Mouse (Mus musculus): ENCODE measurements around the gene Tac1. TPM values are rescaled to one million over a fixed set of nuclear protein-coding genes. Genes with fewer than 3 reads are reported as not detected.
"Not testable (repeated sequence)": the region's sequence is repeated elsewhere in the genome, so short reads cannot be mapped to it uniquely, and the experiment has no call there.

Gene Tac1
- polyA plus RNA-seq, 1 experiment: 3.8 TPM

- 67% methylated on average over 1 of the region's 1 CpGs for WGBS
- Histone ChIP-seq H3K27me3 (ENCODE audit: control insufficient read depth, insufficient read depth, low read length) (no peaks in the 10 kb centered on the region), H3K36me3 (ENCODE audit: control insufficient read depth, insufficient read depth, low read length) (no peaks in the 10 kb centered on the region), H3K27ac (ENCODE audit: insufficient read depth, low read depth, low read length) (no peak overlapping the region), H3K4me3 (ENCODE audit: low read depth, low read length) (no peak overlapping the region), H3K4me1 (ENCODE audit: control insufficient read depth, insufficient read depth, insufficient read length, low read length) (no peaks in the 10 kb centered on the region)
- no peak for TF ChIP-seq CTCF (IDR thresholded peaks at IDR 0.05; ENCODE audit: extremely low read depth, insufficient read length, insufficient replicate concordance, low read depth, low read length)
Observed at GRCm38 (mm10) chr6:7578031-7578430, 23.4 kb downstream of the Tac1 start.

DNA sequence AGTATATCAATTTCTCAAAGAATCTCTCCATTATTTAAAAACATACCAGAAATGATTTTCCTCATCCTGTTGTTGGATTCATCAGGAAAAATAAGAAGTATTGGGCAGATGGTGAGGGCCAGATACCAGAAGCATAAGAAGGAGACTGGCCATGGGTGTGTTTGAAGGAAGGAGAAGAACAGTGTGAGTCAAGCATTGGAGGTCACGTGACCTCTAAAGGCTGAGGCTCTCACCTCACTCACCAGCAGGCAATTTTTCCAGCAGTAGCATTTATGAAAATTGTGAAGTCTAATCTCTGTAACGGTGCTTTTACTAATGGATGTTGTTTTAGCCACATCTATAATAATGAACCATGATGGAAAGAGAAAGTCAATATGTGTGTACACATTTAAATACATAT, 39.8 kb downstream of the Tac1 start:
- Histone ChIP-seq H3K4me1 (ENCODE audit: control insufficient read depth, insufficient read depth, insufficient read length, low read length) (no peaks in the 10 kb centered on the region), H3K36me3 (ENCODE audit: control insufficient read depth, insufficient read depth, low read length) (no peaks in the 10 kb centered on the region), H3K27ac (ENCODE audit: insufficient read depth, low read depth, low read length) (no peak overlapping the region), H3K27me3 (ENCODE audit: control insufficient read depth, insufficient read depth, low read length) (no peaks in the 10 kb centered on the region), H3K4me3 (ENCODE audit: low read depth, low read length) (no peak overlapping the region)
- TF ChIP-seq POLR2A (IDR thresholded peaks at IDR 0.05; ENCODE audit: low read depth, low read length) (no peak), CTCF (IDR thresholded peaks at IDR 0.05; ENCODE audit: extremely low read depth, insufficient read length, insufficient replicate concordance, low read depth, low read length) (no peak)
- WGBS: 88% methylated on average over 2 of the region's 2 CpGs

GRCm38 (mm10) chr6:7598416-7598815, 43.7 kb downstream of the Tac1 start:
- Histone ChIP-seq H3K36me3 (ENCODE audit: control insufficient read depth, insufficient read depth, low read length) (no peaks in the 10 kb centered on the region), H3K27ac (ENCODE audit: insufficient read depth, low read depth, low read length) (no peak overlapping the region), H3K4me3 (ENCODE audit: low read depth, low read length) (no peak overlapping the region), H3K27me3 (ENCODE audit: control insufficient read depth, insufficient read depth, low read length) (no peaks in the 10 kb centered on the region), H3K4me1 (ENCODE audit: control insufficient read depth, insufficient read depth, insufficient read length, low read length) (no peaks in the 10 kb centered on the region)
- no peak for TF ChIP-seq CTCF (IDR thresholded peaks at IDR 0.05; ENCODE audit: extremely low read depth, insufficient read length, insufficient replicate concordance, low read depth, low read length)
- no peak for TF ChIP-seq POLR2A (IDR thresholded peaks at IDR 0.05; ENCODE audit: low read depth, low read length)
- 65% methylated on average over 5 of the region's 5 CpGs for WGBS

DNA sequence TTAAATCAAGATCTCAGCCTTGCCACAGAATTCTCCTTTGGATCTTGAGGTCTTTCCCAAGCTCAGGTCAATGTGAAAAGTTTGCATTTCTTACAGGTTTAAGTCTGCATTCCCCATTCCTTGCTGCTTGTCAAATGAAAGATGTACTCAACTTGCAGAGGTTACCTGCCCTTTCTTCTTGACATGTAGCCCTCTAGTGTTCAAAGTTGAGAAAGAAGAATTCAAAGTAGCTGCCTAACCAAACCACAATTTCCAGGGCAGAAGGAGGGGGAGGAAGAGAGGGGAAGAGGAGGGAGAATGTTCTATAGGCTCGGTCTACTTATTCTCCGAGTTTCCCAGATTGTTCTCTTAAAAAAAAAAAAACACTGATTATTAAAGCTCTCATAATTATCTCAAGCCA, 45.5 kb downstream of the Tac1 start:
- no peak overlapping the region for H3K4me3 ChIP-seq (ENCODE audit: low read depth, low read length)
- no peak overlapping the region for H3K27ac ChIP-seq (ENCODE audit: insufficient read depth, low read depth, low read length)
- 19% methylated on average over 2 of the region's 2 CpGs for WGBS
- H3K4me1 ChIP-seq (ENCODE audit: control insufficient read depth, insufficient read depth, insufficient read length, low read length): no peaks in the 10 kb centered on the region
- no peaks in the 10 kb centered on the region for H3K27me3 ChIP-seq (ENCODE audit: control insufficient read depth, insufficient read depth, low read length)
- TF ChIP-seq CTCF (IDR thresholded peaks at IDR 0.05; ENCODE audit: extremely low read depth, insufficient read length, insufficient replicate concordance, low read depth, low read length) (no peak), POLR2A (IDR thresholded peaks at IDR 0.05; ENCODE audit: low read depth, low read length) (no peak)
- no peaks in the 10 kb centered on the region for H3K36me3 ChIP-seq (ENCODE audit: control insufficient read depth, insufficient read depth, low read length)

DNA sequence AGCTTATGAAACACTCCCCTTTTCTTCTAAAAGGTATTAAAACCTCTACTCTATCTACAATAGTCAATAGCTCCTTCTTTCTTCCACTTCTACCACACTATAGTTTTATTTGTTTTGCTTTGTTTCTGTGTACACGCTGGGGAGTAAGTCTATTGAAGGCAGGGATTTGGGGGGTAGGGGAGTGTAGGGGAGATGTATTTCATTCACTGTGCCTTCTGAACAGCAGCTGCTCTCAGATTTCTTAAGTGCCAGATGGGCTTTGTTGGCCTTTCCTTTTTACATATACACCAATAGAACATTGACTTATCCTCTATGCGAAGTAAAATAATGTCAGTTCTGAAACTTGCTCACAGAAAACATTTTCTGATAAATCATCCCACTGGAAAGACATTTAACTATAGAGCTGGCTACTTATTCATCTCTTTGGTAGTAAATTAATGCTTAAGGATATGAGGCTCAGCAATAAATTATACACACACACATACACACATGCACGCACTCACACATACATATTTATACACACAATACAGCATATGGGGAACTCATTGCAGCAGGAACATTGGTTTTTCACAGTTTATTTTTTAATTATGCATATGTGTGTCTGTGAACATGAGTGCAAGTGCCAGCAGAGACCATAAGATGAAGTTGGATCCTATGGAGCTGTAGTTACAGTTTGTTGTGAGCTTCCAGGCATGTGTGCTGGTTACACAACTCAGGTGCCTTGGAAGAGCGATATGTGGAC, 46.8 kb downstream of the Tac1 start:
- Histone ChIP-seq H3K27ac (ENCODE audit: insufficient read depth, low read depth, low read length) (no peak overlapping the region), H3K36me3 (ENCODE audit: control insufficient read depth, insufficient read depth, low read length) (no peaks in the 10 kb centered on the region), H3K4me3 (ENCODE audit: low read depth, low read length) (no peak overlapping the region), H3K27me3 (ENCODE audit: control insufficient read depth, insufficient read depth, low read length) (no peaks in the 10 kb centered on the region), H3K4me1 (ENCODE audit: control insufficient read depth, insufficient read depth, insufficient read length, low read length) (no peaks in the 10 kb centered on the region)
- TF ChIP-seq POLR2A (IDR thresholded peaks at IDR 0.05; ENCODE audit: low read depth, low read length) (no peak), CTCF (IDR thresholded peaks at IDR 0.05; ENCODE audit: extremely low read depth, insufficient read length, insufficient replicate concordance, low read depth, low read length) (no peak)
- 75% methylated on average over 4 of the region's 4 CpGs for WGBS

- H3K4me3 ChIP-seq (ENCODE audit: low read depth, low read length); H3K4me1 ChIP-seq (ENCODE audit: control insufficient read depth, insufficient read depth, insufficient read length, low read length); H3K36me3 ChIP-seq (ENCODE audit: control insufficient read depth, insufficient read depth, low read length); H3K27ac ChIP-seq (ENCODE audit: insufficient read depth, low read depth, low read length); H3K27me3 ChIP-seq (ENCODE audit: control insufficient read depth, insufficient read depth, low read length): not testable (repeated sequence)
- 88% methylated on average over 19 of the region's 19 CpGs for WGBS
Observed at GRCm38 (mm10) chr6:7613676-7614075, 59.0 kb downstream of the Tac1 start.

Other genes with a start within 250 kb of the Tac1 start
- 11.6 and 14.6 TPM in 2 replicates for gene Asns, start 138.4 kb downstream of the Tac1 start, polyA plus RNA-seq (2012; rRNA removed)